Mouse (Mus musculus): Measurements from ENCODE around the gene Uqcc3. TPM values are rescaled to one million over a fixed set of nuclear protein-coding genes. Genes with fewer than 3 reads are reported as not detected.

Gene Uqcc3
- total RNA-seq, 1 experiment: 75.3 TPM

GRCm38 (mm10) chr19:8911810-8912209, 31.1 kb upstream of the Uqcc3 start:
- Histone ChIP-seq H3K9me3 (ENCODE audit: control insufficient read depth, insufficient read depth, low read depth, low read length) (no peaks in the 10 kb centered on the region), H3K27ac (ENCODE audit: insufficient read depth, low read depth, low read length, poor library complexity, severe bottlenecking) (no peak overlapping the region), H3K36me3 (ENCODE audit: control insufficient read depth, insufficient read depth, low read length, poor library complexity, severe bottlenecking) (peaks cover 75% of the 10 kb centered on the region), H3K4me3 (ENCODE audit: insufficient read depth in 1 of 2, low read depth in 1 of 2, low read length in 2 of 2, poor library complexity in 1 of 2, severe bottlenecking in 1 of 2) (no peak overlapping the region), H3K9ac (ENCODE audit: insufficient read depth, low read depth, low read length, poor library complexity, severe bottlenecking) (no peak overlapping the region), H3K4me1 (ENCODE audit: control insufficient read depth in 2 of 2, insufficient read depth in 2 of 2, low read length in 2 of 2, poor library complexity in 1 of 2) (no peaks in the 10 kb centered on the region)
- no peak for DNase-seq (ENCODE audit: low read depth, low spot score)
- in situ Hi-C loops (cut with MboI; ENCODE audit: low sequenced_read_pairs in 2 of 2, unreplicated experiment in 2 of 2): loop anchor here in 1 of 2 experiments (25.0 kb wide), 1 partner anchor 1700 kb away; the partner anchor contains the start of genes Ddb1 and Tkfc
- no peak for TF ChIP-seq MAFK (IDR thresholded peaks at IDR 0.05; ENCODE audit: insufficient read depth, low read depth, low read length)
- TF ChIP-seq ZC3H11A (IDR thresholded peaks at IDR 0.05; ENCODE audit: borderline replicate concordance, low read depth, low read length): no peak
- no peak for TF ChIP-seq CHD2 (IDR thresholded peaks at IDR 0.05; ENCODE audit: low read depth, low read length)
- no peak for TF ChIP-seq HCFC1 (IDR thresholded peaks at IDR 0.05; ENCODE audit: borderline replicate concordance, insufficient read depth, low read length)
- TF ChIP-seq ZNF384 (IDR thresholded peaks at IDR 0.05; ENCODE audit: low read depth, low read length): no peak

- H3K4me3 ChIP-seq (ENCODE audit: insufficient read depth in 1 of 2, low read depth in 1 of 2, low read length in 2 of 2, poor library complexity in 1 of 2, severe bottlenecking in 1 of 2): no peak overlapping the region
- no peak for TF ChIP-seq ZC3H11A (IDR thresholded peaks at IDR 0.05; ENCODE audit: borderline replicate concordance, low read depth, low read length)
- TF ChIP-seq MAFK (IDR thresholded peaks at IDR 0.05; ENCODE audit: insufficient read depth, low read depth, low read length): no peak
- no peak for TF ChIP-seq CHD2 (IDR thresholded peaks at IDR 0.05; ENCODE audit: low read depth, low read length)
- no peak for TF ChIP-seq HCFC1 (IDR thresholded peaks at IDR 0.05; ENCODE audit: borderline replicate concordance, insufficient read depth, low read length)
- no peak for TF ChIP-seq ZNF384 (IDR thresholded peaks at IDR 0.05; ENCODE audit: low read depth, low read length)
- DNase-seq (ENCODE audit: low read depth, low spot score): no peak
- peaks cover 69% of the 10 kb centered on the region for H3K36me3 ChIP-seq (ENCODE audit: control insufficient read depth, insufficient read depth, low read length, poor library complexity, severe bottlenecking)
- H3K27ac ChIP-seq (ENCODE audit: insufficient read depth, low read depth, low read length, poor library complexity, severe bottlenecking): no peak overlapping the region
- no peak overlapping the region for H3K9ac ChIP-seq (ENCODE audit: insufficient read depth, low read depth, low read length, poor library complexity, severe bottlenecking)
- no peaks in the 10 kb centered on the region for H3K9me3 ChIP-seq (ENCODE audit: control insufficient read depth, insufficient read depth, low read depth, low read length)
- in situ Hi-C loops (cut with MboI; ENCODE audit: low sequenced_read_pairs in 2 of 2, unreplicated experiment in 2 of 2): loop anchor here in 1 of 2 experiments (25.0 kb wide), 1 partner anchor 1704 kb away; the partner anchor contains the start of genes Ddb1 and Tkfc
- no peaks in the 10 kb centered on the region for H3K4me1 ChIP-seq (ENCODE audit: control insufficient read depth in 2 of 2, insufficient read depth in 2 of 2, low read length in 2 of 2, poor library complexity in 1 of 2)
Measured at GRCm38 (mm10) chr19:8908531-8908930, 27.8 kb upstream of the Uqcc3 start.

GRCm38 (mm10) chr19:8903412-8903811, 22.7 kb upstream of the Uqcc3 start:
- H3K27ac ChIP-seq (ENCODE audit: insufficient read depth, low read depth, low read length, poor library complexity, severe bottlenecking): no peak overlapping the region
- TF ChIP-seq ZC3H11A (IDR thresholded peaks at IDR 0.05; ENCODE audit: borderline replicate concordance, low read depth, low read length) (no peak), MAFK (IDR thresholded peaks at IDR 0.05; ENCODE audit: insufficient read depth, low read depth, low read length) (no peak), HCFC1 (IDR thresholded peaks at IDR 0.05; ENCODE audit: borderline replicate concordance, insufficient read depth, low read length) (no peak), ZNF384 (IDR thresholded peaks at IDR 0.05; ENCODE audit: low read depth, low read length) (no peak)
- no peak overlapping the region for H3K9ac ChIP-seq (ENCODE audit: insufficient read depth, low read depth, low read length, poor library complexity, severe bottlenecking)
- no peak overlapping the region for H3K4me3 ChIP-seq (ENCODE audit: insufficient read depth in 1 of 2, low read depth in 1 of 2, low read length in 2 of 2, poor library complexity in 1 of 2, severe bottlenecking in 1 of 2)
- no peaks in the 10 kb centered on the region for H3K4me1 ChIP-seq (ENCODE audit: control insufficient read depth in 2 of 2, insufficient read depth in 2 of 2, low read length in 2 of 2, poor library complexity in 1 of 2)
- in situ Hi-C loops (cut with MboI; ENCODE audit: low sequenced_read_pairs in 2 of 2, unreplicated experiment in 2 of 2): loop anchor here in 1 of 2 experiments (25.0 kb wide), 1 partner anchor 1709 kb away; the partner anchor contains the start of genes Ddb1 and Tkfc
- H3K36me3 ChIP-seq (ENCODE audit: control insufficient read depth, insufficient read depth, low read length, poor library complexity, severe bottlenecking): peaks cover 37% of the 10 kb centered on the region
- DNase-seq (ENCODE audit: low read depth, low spot score): no peak
- H3K9me3 ChIP-seq (ENCODE audit: control insufficient read depth, insufficient read depth, low read depth, low read length): no peaks in the 10 kb centered on the region

- H3K4me3 ChIP-seq (ENCODE audit: insufficient read depth in 1 of 2, low read depth in 1 of 2, low read length in 2 of 2, poor library complexity in 1 of 2, severe bottlenecking in 1 of 2): peak overlapping the region; percentile 96 to 100; a peak in 3 of 4 replicates
- peak overlapping the region; percentile 91; the same call in 1 of the 2 replicates for H3K9ac ChIP-seq (ENCODE audit: insufficient read depth, low read depth, low read length, poor library complexity, severe bottlenecking)
- no peak for TF ChIP-seq HCFC1 (IDR thresholded peaks at IDR 0.05; ENCODE audit: borderline replicate concordance, insufficient read depth, low read length)
- TF ChIP-seq ZNF384 (IDR thresholded peaks at IDR 0.05; ENCODE audit: low read depth, low read length): no peak
- no peak for TF ChIP-seq MAFK (IDR thresholded peaks at IDR 0.05; ENCODE audit: insufficient read depth, low read depth, low read length)
- no peak for TF ChIP-seq CHD2 (IDR thresholded peaks at IDR 0.05; ENCODE audit: low read depth, low read length)
- TF ChIP-seq ZC3H11A (IDR thresholded peaks at IDR 0.05; ENCODE audit: borderline replicate concordance, low read depth, low read length): no peak
- in situ Hi-C loops (cut with MboI; ENCODE audit: low sequenced_read_pairs in 2 of 2, unreplicated experiment in 2 of 2): no loop called here
- no peak overlapping the region for H3K27ac ChIP-seq (ENCODE audit: insufficient read depth, low read depth, low read length, poor library complexity, severe bottlenecking)
- peaks cover 25% of the 10 kb centered on the region for H3K36me3 ChIP-seq (ENCODE audit: control insufficient read depth, insufficient read depth, low read length, poor library complexity, severe bottlenecking)
- DNase-seq (ENCODE audit: low read depth, low spot score): no peak
- H3K4me1 ChIP-seq (ENCODE audit: control insufficient read depth in 2 of 2, insufficient read depth in 2 of 2, low read length in 2 of 2, poor library complexity in 1 of 2): 0 out of 4 replicates have a peak, but pooled peaks cover 0 to 4% of the 10 kb centered on the region in 2 experiments
- H3K9me3 ChIP-seq (ENCODE audit: control insufficient read depth, insufficient read depth, low read depth, low read length): no peaks in the 10 kb centered on the region
Measured at GRCm38 (mm10) chr19:8899079-8899478, 18.4 kb upstream of the Uqcc3 start.
